Mouse (Mus musculus): ENCODE measurements around the gene Fbxo2. TPM values are rescaled to one million over a fixed set of nuclear protein-coding genes. Genes with fewer than 3 reads are reported as not detected.

Fbxo2 gene
- 117 TPM for polyA plus RNA-seq (2015; fragmentation: Illumina TruSeq; extraction: RNeasy Lipid Tissue Mini Kit (QIAGEN cat#74804); ENCODE audit: low read depth, low replicate concordance)

GRCm38 (mm10) chr4:148160436-148161390, at the start of gene Fbxo2, which contains the start of gene Fbxo44:
TSS of gene Fbxo2 (plus strand) at chr4:148160621.
TSS of gene Fbxo44 (minus strand) at chr4:148160482.

DNA sequence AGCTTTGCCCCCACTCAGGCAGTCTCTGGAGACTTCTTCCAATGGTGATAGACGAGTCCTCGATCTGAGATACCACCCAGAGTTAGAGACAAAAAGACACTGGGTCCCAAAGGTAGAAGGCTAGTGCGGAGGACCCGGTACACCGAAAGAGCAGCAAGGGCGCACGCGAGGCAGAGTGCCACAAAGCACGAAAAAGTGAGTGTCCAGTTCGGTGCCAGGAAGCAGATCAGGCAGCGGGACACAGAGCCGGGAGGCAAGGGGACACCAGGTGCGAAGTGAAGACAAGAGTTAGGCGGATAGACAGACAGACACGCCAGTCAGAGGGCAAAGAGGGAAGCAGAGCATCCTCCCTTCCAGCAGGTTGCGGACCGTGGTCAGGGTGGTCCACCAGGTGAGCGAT, 30.3 kb upstream of the Fbxo2 start, which contains the start of gene Mad2l2:
TSS of gene Mad2l2 (plus strand) at position 252 of the 400 bp plus-strand sequence.

DNA sequence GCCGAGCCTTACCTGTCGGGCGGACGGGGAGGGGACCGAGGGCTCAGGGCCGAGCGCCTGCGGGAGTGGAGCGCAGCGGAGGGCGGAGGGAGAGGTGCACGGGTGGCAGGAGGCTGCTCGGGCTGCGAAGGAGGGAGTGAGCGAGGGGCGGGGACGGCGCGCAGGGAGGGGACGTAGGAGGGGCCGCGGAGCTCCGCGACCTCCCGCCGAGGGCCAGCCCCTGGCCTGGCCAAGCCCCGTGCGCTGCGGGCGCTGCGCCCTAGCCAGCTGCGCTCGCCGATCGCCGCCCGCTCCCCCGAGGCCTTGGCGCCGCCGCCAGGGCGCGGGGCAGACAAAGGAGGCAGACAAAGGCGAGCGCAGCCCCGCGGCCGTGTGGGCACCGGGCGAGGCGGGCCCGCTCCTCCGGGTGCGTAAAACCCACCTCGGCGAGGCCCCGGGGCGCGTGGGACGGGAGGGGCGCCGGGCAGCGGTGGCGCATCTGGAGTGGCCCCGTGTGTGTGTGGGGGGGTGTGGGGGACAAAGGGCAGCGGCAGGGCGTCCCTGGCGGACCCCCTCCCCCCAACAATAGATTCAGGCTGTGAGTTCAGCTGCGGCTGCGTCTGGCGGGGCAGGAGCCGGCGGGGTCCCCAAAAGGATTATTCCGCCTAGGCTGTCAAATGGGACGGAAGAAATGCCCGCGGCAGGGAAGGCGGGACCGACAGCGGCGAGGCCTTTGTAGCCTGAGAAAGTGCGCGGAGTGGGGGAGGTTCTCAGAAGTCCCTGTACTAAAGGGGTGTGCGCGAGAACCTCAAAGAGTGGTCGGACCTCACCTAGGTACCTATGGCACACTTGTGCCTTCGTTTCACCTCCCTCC, 29.6 kb upstream of the Fbxo2 start, which contains the start of gene Draxin:
TSS of gene Draxin (minus strand) at position 138 of the 853 bp plus-strand sequence.

DNA sequence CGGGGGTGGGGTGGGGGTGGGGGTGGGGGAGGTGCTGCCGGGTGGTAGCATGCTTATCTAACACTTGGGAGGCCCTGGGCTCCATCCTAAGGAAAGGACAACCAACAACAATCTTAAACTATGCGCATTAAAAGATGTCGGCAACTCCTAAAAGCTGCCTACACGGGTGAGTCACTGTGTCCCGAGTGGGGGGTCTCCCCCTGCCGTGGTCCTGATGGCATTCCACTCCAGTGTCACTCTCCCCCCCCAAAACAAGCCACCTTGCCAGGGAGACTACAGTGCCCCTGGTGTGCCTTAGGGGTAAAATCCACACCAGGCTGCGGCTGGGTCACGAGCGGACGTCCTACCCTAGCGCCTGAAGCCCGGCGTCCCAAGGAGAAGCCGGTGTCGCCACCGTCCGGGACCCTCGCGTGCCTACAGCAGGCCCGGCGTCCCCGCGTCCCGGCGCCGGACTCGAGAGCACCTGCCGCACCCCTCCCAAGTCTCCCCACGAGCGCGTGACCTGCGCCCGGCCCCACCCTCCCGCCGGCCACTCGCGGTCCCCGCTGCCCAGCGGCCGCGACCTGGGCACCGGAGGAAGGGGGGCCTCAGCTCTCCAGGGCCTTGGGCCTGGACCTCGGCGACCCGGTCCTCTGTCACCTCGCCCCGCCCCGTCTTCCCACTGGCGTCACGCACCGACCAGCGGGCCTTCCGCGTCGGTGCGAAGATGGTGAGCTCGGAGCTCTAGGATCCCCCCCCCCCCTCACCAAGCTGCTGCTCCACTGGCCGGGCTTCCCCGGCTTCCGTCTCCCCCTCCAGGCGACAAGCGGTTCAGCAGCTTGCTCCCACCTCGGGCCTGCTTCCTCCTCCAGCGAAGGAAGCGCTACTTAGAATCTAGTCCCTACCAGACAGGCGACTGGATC, 8.9 kb upstream of the Fbxo2 start, which contains the start of gene Fbxo6:
TSS of gene Fbxo6 (minus strand) at position 874 of the 902 bp plus-strand sequence.

Other genes starting within 250 kb of the Fbxo2 start
- gene Plod1, start 223.9 kb upstream of the Fbxo2 start, polyA plus RNA-seq (2015; fragmentation: Illumina TruSeq; extraction: RNeasy Lipid Tissue Mini Kit (QIAGEN cat#74804); ENCODE audit: low read depth, low replicate concordance), result 20.9 TPM
- 16.0 TPM for gene 2510039O18Rik, start 219.7 kb upstream of the Fbxo2 start, polyA plus RNA-seq (2015; fragmentation: Illumina TruSeq; extraction: RNeasy Lipid Tissue Mini Kit (QIAGEN cat#74804); ENCODE audit: low read depth, low replicate concordance)
- not detected for gene Nppb, start 174.8 kb upstream of the Fbxo2 start, polyA plus RNA-seq (2015; fragmentation: Illumina TruSeq; extraction: RNeasy Lipid Tissue Mini Kit (QIAGEN cat#74804); ENCODE audit: low read depth, low replicate concordance)
- gene Nppa, start 159.9 kb upstream of the Fbxo2 start, polyA plus RNA-seq (2015; fragmentation: Illumina TruSeq; extraction: RNeasy Lipid Tissue Mini Kit (QIAGEN cat#74804); ENCODE audit: low read depth, low replicate concordance), result 0.59 TPM
- 48.2 TPM for gene Clcn6, start 121.8 kb upstream of the Fbxo2 start, polyA plus RNA-seq (2015; fragmentation: Illumina TruSeq; extraction: RNeasy Lipid Tissue Mini Kit (QIAGEN cat#74804); ENCODE audit: low read depth, low replicate concordance)
- gene Mthfr, start 121.5 kb upstream of the Fbxo2 start, polyA plus RNA-seq (2015; fragmentation: Illumina TruSeq; extraction: RNeasy Lipid Tissue Mini Kit (QIAGEN cat#74804); ENCODE audit: low read depth, low replicate concordance), result 21.7 TPM
- 5.9 TPM for gene Agtrap, start 72.6 kb upstream of the Fbxo2 start, polyA plus RNA-seq (2015; fragmentation: Illumina TruSeq; extraction: RNeasy Lipid Tissue Mini Kit (QIAGEN cat#74804); ENCODE audit: low read depth, low replicate concordance)
- 12.5 TPM for gene Mad2l2, start 30.2 kb upstream of the Fbxo2 start, polyA plus RNA-seq (2015; fragmentation: Illumina TruSeq; extraction: RNeasy Lipid Tissue Mini Kit (QIAGEN cat#74804); ENCODE audit: low read depth, low replicate concordance)
- 0.27 TPM for gene Draxin, start 29.9 kb upstream of the Fbxo2 start, polyA plus RNA-seq (2015; fragmentation: Illumina TruSeq; extraction: RNeasy Lipid Tissue Mini Kit (QIAGEN cat#74804); ENCODE audit: low read depth, low replicate concordance)
- gene Fbxo6, start 8.5 kb upstream of the Fbxo2 start, polyA plus RNA-seq (2015; fragmentation: Illumina TruSeq; extraction: RNeasy Lipid Tissue Mini Kit (QIAGEN cat#74804); ENCODE audit: low read depth, low replicate concordance), result 32.3 TPM
- gene Fbxo44, start 139 bp upstream of the Fbxo2 start, polyA plus RNA-seq (2015; fragmentation: Illumina TruSeq; extraction: RNeasy Lipid Tissue Mini Kit (QIAGEN cat#74804); ENCODE audit: low read depth, low replicate concordance), result 200 TPM
- gene Disp3, start 127.3 kb downstream of the Fbxo2 start, polyA plus RNA-seq (2015; fragmentation: Illumina TruSeq; extraction: RNeasy Lipid Tissue Mini Kit (QIAGEN cat#74804); ENCODE audit: low read depth, low replicate concordance), result 12.1 TPM

Measured in brain, adult 10 weeks (tissue).